Mouse (Mus musculus) brown adipose tissue, adult 24 weeks (tissue): ENCODE measurements around the gene Fam166a. TPM values are rescaled to one million over a fixed set of nuclear protein-coding genes. Genes with fewer than 3 reads are reported as not detected.

Source experiments
- H3K27ac ChIP-seq: fragments of 200-500 bp; replicated peaks from 2 replicates; pipeline ENCODE4 v1.5.1; 2012; ENCODE audit warnings: low read depth, mild to moderate bottlenecking, low read length
- H3K4me1 ChIP-seq: fragments of 200-500 bp; 2 replicates; pipeline ENCODE4 v1.6.1; 2012; ENCODE audit warnings: low read length, mixed read lengths; ENCODE audit not compliant: control insufficient read depth, insufficient read depth, insufficient read length
- H3K4me3 ChIP-seq: fragments of 200-500 bp; 2 replicates; pipeline ENCODE4 v1.5.1; 2012; ENCODE audit warnings: low read depth, mild to moderate bottlenecking, low read length, moderate library complexity; ENCODE audit not compliant: insufficient read depth
- polyA plus RNA-seq: library from polyadenylated mRNA; stranded (reverse); fragments of >200 nt; gene quantifications from 2 replicates; pipeline ENCODE4 v1.2.4, GENCODE M21; 2012; ENCODE audit not compliant: missing spikeins, insufficient read depth, insufficient read length

Gene Fam166a
- polyA plus RNA-seq, 1 experiment, result not detected

GRCm38 (mm10) chr2:25180478-25180903 is 38.1 kb upstream of the Fam166a start, which contains the start of gene Nrarp:
Gene Nrarp (plus strand): TSS chr2:25180758.
- Histone ChIP-seq H3K4me1 (peaks cover 27% of the 10 kb centered on the region), H3K27ac (peak within 1 kb of the TSS; percentile 89), H3K4me3 (peak within 1 kb of the TSS; percentile 65)

GRCm38 (mm10) chr2:25180973-25181890 is 37.3 kb upstream of the Fam166a start:
- H3K4me3 ChIP-seq, result peak overlapping the region; percentile 64
- H3K4me1 ChIP-seq, result peaks cover 20% of the 10 kb centered on the region
- H3K27ac ChIP-seq, result peak overlapping the region; percentile 62

DNA sequence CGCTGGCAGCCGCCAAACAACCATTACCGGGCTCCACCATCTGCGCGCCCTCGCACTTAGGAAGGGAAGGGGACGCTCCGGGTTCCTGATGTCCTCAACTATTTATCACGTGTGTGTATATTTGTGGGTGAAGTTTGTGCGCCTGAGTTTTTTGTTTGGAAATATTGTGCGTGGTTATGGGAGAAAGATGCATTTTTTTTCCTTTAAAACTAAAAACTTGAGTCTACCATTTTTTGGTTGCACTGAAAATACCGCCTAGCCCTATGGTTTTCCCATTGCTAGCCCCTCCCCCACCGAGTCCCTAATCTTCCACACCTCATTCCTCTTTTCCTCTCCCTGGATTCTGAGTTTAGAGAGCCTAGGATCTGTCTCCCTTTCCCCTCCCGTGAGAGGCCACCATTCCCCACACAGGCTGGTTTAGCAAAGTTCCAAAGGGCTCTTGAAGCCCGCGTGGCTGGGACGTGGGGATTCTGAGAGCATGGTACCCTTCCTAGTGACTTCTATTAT is 36.6 kb upstream of the Fam166a start:
- peaks cover 19% of the 10 kb centered on the region for H3K4me1 ChIP-seq
- H3K4me3 ChIP-seq, result peak overlapping the region; percentile 64
- H3K27ac ChIP-seq, result peak overlapping the region; percentile 62

GRCm38 (mm10) chr2:25182664-25183063 is 35.9 kb upstream of the Fam166a start:
- Histone ChIP-seq H3K27ac (no peak overlapping the region), H3K4me1 (peaks cover 16% of the 10 kb centered on the region)

DNA sequence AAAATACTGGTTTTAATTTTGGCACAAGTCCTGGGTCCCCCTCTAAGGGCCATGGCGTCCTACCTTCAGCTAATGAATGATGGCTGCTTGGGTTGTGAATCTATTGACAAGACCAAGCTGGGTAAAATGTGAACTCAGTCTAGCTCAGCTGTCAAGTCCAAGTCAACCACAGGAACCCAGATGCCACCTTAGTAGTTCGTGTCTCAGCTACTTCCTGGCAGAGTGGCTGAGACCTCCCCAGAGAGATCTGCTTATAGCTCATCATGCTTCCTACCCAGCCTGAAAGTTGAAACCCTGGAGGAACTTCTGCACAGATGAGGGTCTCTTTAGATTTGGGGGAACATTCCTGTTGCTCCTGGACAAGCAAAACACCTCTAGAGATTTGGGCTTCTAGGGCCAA is 35.2 kb upstream of the Fam166a start:
- Histone ChIP-seq H3K4me3 (peak overlapping the region; percentile 40), H3K27ac (peak overlapping the region; percentile 26), H3K4me1 (peaks cover 16% of the 10 kb centered on the region)

More at GRCm38 (mm10) chr2:25182664-25183063, 35.9 kb upstream of the Fam166a start:
- peak overlapping the region; percentile 58 for H3K4me3 ChIP-seq

DNA sequence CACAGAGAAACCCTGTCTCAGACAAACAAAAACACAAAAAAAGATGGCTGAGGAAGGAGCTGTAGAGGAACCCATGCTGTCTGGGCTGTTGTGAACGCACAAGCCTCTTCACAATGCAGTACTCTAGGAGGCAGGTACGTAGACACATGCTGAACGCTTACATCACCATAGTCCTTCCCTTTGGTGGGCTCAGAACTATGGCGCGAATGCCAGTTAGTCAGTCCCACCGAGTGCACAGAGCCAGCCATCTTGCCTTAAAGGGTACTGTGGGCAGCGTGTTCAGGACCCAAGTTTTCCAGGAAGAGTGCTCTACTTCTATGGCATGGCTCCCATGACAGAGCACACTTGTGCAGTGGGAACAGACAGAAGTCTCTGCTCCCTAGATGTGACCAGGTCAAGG is 34.0 kb upstream of the Fam166a start:
- peaks cover 11% of the 10 kb centered on the region for H3K4me1 ChIP-seq
- H3K27ac ChIP-seq, result peak overlapping the region; percentile 64; the same call in 1 of the 2 replicates
- no peak overlapping the region for H3K4me3 ChIP-seq

DNA sequence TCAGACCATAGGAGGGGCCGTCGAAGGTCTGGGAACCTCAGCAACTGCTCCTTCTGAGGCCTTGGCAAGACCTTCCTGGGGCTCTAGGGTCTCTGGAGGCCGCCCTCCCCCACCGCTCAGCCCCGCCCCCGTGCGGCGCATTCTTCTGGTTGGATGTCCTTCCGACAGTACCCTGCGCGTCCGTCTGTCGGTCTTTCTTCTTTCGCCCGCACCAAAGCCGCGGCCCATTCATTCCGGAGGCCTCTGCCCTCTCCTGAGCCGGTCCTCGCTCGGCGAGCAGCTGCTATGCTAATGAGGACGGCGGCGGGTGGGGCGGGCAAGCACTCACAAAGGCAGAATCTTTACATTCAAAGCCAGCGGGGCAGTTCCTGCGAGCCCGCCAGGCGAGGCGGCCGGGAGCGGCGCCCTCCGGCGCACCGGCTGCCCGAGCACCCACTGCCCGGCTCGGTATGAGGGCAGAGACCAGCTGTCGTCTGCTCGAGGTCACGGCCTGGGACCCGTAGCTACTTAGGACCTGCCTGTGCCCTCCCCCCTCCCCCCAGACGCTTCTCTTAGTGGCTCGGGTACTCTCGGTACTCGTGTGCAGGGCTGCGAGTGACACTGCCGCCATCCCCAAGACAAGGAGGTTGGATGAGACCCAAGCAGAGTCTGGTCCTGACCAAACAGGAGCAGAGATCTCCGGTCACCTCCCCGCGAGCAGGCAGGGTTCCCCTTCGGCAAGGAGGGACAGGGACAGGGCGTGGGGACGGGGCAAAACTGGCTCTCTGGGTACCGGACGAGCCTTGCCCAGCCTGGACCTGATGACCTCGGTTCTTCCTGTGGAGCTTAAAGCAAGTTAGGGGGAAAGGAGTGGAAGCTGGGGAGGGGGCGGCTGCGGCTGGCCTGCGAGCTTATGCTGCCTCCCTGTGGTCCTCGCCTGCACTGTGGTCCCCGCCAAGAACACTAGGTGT is 32.6 kb upstream of the Fam166a start:
- H3K4me1 ChIP-seq, result peaks cover 11% of the 10 kb centered on the region
- H3K4me3 ChIP-seq, result peak overlapping the region; percentile 55
- peak overlapping the region; percentile 64 for H3K27ac ChIP-seq

GRCm38 (mm10) chr2:25186575-25186930 is 32.0 kb upstream of the Fam166a start:
- Histone ChIP-seq H3K4me1 (peaks cover 11% of the 10 kb centered on the region), H3K4me3 (no peak overlapping the region), H3K27ac (no peak overlapping the region)

DNA sequence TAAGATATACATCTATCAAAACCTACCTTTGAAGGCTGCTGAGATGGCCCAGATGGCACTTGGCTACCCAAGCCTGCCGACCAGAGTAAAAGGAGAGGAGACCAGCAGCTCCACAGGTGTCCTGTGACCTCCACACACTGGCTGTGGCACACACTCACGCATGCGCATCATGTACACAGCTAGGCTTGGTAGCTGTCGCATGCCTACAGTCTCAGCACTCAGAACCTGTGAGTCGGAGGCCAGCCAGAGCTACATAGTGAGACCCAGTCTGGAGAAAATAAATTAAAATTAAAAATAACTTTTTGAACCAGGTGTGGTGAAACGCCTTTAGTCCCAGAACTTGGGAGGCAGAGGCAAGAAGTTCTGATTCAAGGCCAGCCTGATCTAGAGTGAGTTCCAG is 30.7 kb upstream of the Fam166a start:
- Histone ChIP-seq H3K4me1 (peaks cover 11% of the 10 kb centered on the region), H3K4me3 (no peak overlapping the region), H3K27ac (no peak overlapping the region)

DNA sequence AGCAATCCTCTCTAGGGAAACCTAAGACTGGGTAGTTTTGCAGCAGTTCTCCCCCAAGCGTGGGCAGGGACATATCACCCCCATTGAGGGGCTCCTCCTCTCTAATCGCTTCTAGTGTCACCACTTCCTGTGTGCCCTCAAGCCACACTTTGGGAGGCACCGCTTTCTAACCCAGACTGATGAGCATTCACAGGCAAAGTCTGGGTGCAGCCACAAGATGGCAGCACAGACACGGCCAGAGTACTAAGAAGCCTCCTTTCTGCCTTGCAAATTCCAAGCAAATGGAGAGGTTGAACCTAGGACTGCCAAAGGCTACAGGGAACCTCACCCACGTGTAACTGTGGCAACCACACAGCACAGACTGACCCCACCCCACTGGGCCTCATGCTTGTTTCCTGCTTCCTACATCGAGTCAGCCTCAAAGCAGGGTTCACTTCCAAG is 25.2 kb upstream of the Fam166a start:
- Histone ChIP-seq H3K4me3 (peak overlapping the region; percentile 0; the same call in 1 of the 2 replicates), H3K4me1 (peaks cover 21% of the 10 kb centered on the region), H3K27ac (peak overlapping the region; percentile 70)

DNA sequence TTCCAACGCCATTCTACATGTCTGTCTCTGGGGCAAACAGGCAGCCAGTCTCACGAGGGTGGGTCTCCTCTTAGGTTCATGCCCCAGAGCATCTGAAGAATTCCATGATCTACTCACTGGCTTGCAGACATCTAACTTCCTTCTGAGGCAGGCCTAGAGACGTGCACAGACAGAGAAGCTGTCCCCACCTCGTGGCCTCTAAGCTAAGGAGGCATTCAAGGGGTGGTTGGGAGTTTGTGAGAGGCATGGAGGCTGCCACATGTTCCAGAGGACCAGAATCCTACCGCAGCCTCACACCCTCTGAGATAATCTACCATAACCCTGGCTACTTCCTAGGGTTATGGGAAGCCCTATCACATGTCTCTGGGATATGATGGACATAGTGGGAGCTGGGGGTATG is 24.5 kb upstream of the Fam166a start:
- Histone ChIP-seq H3K27ac (peak overlapping the region; percentile 70), H3K4me1 (peaks cover 22% of the 10 kb centered on the region), H3K4me3 (0 out of 2 replicates have a peak overlapping the region, but pooled peaks have one; percentile 0)

GRCm38 (mm10) chr2:25194486-25195171 is 23.9 kb upstream of the Fam166a start:
- peaks cover 22% of the 10 kb centered on the region for H3K4me1 ChIP-seq
- peak overlapping the region; percentile 70; the same call in 1 of the 2 replicates for H3K27ac ChIP-seq
- peak overlapping the region; percentile 63 for H3K4me3 ChIP-seq

DNA sequence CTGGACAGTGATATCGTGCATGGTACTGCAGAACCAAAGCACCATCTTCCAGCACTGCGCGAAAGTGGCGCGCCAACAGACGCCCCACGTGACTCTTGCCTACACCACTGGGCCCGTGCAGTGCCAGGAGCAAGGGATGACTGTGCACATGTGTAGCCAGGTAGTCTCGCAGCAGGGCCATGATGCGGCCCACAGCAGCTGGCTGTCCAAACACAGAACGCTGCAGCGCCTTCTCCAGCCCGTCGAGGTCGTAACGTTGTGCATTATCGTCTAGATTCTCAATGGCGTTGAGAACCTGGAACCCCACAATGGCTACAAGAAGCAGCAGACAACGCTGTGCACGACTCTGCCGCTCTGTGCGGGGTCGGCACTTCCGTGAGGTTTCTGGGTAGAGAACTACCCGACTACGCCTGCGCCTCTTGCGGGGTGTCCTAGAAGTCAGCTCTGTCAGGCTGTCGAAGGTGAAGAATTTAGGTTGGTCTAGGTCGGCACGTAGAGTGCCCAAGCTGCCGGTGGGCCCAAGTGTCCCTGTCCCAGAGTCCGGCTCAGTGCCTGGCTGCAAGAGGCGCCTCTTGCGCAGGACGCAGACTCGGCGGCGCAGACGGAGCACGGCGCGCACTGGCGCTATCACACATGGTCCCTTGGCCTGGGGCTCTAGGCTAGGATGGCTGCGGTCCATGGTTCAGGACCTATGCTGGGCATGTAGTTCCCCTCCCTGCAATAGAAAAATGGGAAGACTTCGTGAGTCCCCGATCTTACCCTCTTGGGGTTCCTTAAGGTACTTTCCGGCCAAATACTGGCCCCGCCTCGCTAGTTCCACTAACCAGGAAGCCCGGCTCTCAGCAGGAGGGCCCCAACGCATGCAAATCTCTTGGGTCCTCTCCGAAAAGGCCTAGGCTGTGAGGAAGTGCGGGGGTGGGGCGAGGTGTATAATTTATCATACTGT is 23.1 kb upstream of the Fam166a start:
- Histone ChIP-seq H3K27ac (peak overlapping the region; percentile 84), H3K4me3 (peak overlapping the region; percentile 63), H3K4me1 (peaks cover 22% of the 10 kb centered on the region)
